Mouse (Mus musculus) layer of hippocampus, adult 9-11 months (tissue): ENCODE data around the gene Eml3.

Experiments used
- DNase-seq: peaks from one replicate; pipeline ENCODE4 v3.0.0; 2022

Gene Eml3

GRCm38 (mm10) chr19:8919000-8919399 is 10.4 kb upstream of the Eml3 start:
- DNase-seq, result no peak

- DNase-seq, result no peak
Observed at GRCm38 (mm10) chr19:8919684-8920072, 9.7 kb upstream of the Eml3 start.

DNA sequence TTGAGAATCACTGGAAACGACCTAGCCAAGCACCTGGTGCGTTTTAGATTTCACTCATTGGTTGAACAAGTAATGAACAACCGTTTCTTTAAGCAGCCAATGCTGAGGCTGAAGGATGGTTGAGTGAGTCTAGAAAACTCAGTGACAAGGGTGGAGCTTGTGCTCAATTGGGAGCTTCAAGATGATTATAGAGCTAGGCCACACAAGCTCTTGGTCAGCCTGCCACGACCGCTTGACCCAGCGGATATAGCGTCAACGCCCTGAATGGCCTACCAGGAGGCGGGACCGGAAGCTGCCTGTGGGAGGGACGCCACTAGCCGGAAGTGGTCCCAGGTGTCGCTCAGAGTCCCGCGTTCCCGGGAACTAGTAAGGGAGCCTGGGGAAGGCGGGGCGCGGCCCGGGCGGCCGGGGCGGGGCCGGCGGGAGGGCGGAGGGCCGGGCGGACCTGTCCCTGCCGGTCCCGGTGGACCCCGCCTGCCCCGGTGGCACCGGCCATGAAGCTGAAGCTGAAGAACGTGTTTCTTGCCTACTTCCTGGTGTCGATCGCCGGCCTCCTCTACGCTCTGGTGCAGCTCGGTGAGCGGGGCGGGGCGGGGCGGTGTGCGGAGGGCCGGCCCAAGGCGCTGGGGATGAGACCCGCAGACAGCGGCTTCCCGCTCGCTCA is 9.1 kb upstream of the Eml3 start, which contains the start of gene B3gat3:
TSS of gene B3gat3 (plus strand) at position 302 of the 664 bp plus-strand sequence.
- peak; percentile 96 for DNase-seq

DNA sequence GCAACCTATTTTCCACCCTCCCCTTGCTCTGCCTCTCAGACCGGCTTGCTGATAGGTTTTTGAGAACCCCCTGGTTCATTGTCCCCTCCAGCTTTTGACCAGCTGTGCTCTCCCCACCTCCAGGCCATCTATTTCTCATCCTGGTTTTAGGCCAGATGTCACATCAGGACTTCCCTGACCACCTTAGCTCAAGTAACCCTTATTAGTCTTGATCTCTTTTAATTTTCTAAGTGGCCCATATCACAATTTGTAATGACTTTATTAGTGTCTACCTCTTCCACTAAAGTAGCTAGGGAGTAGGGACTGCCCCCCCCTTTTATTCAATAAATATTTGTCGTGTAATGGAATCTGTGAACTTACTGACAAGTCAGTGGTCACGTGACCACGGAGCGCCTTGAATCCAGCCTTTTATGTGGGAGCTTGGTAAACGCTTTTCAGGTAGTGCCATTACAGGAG is 8.5 kb upstream of the Eml3 start:
- no peak for DNase-seq

GRCm38 (mm10) chr19:8921741-8922140 is 7.6 kb upstream of the Eml3 start:
- no peak for DNase-seq

- no peak for DNase-seq
Observed at GRCm38 (mm10) chr19:8926766-8927165, 2.6 kb upstream of the Eml3 start.

GRCm38 (mm10) chr19:8927891-8928525 is 1.3 kb upstream of the Eml3 start:
- DNase-seq, result no peak

DNA sequence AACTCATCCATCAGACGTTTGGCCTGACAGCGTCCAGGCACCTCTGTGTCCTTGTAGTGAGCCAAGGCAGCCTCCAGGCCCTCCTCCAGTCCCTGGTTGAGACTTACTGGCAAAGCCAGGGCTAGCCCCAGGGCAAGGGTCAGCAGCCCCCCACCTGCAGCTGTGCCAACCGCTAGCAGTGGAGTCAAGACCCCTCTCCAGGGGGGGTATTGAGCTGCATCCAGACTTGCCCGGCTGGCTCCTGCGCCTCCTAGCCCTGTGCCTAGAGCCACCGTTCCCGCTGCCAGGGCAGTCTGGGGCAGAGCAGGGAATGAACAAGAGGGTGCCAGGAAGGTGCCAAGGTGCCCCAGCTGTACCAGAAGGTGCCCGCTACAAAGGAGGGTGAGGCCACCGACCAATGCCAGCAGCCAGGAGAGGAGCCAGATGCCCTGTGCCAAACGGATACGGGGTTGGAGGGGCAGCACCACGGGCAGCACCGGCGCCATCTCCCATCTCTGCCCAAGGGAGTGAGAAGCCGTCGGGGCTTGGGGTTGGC is 596 bp upstream of the Eml3 start:
- no peak for DNase-seq

DNA sequence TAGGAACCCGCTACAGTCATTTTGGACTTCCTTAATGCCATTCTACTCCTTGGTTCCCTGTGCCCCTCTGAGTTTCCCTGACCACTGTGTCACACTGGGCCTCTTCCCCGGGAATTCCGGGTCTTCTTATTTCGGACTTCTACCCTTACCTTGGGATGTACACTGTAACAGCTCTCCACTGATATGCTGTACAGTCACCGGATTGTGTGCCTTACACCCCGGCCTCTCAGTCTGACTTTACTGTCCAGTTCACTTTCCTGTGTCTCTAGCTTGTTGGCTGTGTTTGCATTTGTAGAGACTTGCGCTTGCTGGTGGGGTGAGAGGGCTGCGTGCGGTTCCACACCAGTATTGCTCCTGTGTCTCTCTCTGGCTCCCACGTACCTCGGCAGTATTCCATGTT is 765 bp downstream of the Eml3 start:
- no peak for DNase-seq

DNA sequence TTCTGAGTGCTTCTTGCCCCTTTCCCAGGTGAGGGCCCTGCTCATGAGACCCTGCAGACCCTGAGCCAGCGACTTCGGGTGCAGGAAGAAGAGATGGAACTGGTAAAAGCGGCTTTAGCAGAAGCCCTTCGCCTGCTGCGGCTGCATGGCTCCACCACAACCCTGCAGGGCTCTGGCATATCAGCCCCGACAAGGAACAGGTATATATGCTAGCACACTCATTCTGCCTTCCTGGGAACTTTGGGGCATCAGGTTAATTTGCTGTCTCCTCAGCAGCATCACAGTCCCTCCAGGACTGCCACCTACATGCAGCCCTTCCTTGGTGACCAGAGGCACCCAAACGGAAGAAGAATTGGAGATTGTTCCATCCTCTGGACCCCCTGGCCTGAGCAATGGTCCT is 1.4 kb downstream of the Eml3 start:
- DNase-seq, result no peak

DNA sequence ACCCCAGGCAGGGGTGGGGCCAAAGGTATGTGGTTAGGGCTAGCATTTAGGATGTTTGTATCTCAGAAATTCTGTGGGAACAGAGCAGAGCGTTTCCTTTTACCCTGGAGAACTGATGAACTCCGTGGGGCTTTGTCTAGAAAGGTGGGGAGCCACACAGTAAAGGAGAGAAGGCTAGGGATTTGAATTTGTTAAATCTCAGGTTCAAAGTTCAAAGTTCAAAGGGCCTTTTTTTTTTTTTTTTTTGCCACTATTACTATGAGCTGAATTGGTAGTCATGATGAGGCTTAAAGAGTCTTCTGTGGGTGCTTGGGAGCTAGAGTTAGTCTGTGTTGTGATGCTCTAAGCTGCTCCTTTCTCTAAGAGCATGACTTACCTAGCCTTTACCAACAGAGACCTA is 7.4 kb downstream of the Eml3 start:
- DNase-seq, result no peak

- no peak for DNase-seq
Observed at GRCm38 (mm10) chr19:8940526-8941133, 11.3 kb downstream of the Eml3 start.

DNA sequence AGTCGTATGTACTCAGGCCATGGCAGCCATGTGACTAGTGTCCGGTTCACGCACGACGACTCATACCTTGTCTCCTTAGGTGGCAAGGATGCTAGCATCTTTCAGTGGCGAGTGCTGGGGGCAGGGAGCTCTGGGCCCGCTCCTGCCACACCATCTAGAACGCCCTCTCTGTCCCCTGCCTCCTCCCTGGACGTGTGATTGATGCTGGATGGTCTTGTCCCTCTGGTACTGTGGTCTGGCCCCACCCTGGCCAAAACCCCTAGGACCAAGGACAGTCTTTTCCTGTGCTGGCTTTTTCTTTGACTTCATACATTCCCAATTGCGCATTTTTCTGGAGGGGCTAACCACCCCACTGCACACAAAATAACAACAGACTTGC is 11.8 kb downstream of the Eml3 start:
- no peak for DNase-seq

DNA sequence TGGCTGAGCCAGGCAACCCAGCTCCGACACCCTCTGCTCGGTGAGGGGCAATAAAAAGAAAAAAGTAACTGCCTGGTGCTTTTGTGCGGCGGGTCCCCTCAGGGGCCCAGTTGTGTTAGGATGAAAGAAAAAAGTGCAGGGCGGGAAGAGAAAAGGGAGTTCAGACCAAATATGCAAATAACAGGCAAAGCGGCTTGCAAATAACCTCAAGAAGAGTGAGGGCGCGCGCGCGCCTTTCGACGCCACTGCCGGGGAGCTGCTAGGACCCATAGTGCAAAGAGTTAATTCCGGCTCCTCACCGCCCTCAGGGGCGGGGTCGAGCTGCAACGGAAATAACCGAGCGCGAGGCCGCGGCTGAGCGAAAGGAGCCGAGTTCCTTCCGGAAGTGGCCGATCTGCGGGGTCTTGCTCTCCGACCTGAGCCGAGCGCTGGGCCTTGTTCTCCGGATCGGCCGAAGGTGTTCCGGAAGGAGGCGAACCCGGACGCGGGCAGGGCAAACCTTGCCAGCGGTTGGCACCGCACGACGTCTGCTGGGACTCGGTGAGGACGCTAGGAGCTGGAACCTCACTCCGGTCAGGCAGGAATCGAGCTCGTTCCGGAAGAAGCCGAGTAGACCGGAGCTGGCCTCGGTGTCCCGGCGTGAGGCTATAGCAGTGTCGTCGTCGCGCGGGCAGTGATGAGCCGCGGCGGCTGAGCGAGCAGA is 12.3 kb downstream of the Eml3 start, which contains the start of gene Mta2:
TSS of gene Mta2 (plus strand) at position 361 of the 703 bp plus-strand sequence.
- peak; percentile 93 for DNase-seq

DNA sequence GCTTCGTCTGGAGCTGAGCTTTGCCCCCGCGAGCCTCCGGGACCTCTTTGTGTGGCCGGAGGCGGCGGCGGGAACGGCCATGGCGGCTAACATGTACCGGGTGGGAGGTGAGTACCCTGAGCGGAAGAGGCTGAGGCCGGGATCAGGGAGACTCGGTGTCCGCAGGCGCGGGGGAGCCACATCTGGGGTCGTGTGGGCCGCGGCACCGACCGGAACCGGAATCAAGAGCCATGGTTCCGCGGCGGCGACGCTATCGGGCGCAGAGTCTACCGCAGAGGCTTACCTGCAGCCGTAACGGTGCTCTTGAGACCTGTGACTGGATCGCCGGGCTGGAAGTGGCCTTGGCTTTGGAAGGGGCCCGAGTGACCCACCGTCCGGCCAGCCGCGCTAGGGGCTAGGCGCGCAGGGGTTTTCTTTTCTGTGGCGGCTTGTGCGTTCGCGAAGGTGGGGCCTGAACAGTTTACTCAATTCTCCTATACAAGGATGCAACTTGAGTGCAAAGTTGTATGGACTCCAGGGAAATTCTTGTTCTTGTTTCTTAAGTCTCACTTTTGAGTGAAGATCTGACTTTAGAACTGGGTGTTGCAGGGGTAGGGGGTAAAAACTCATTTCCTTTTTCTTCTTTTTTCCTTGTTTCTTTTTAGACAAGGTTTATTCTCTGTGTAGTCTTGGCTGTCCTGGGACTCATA is 13.1 kb downstream of the Eml3 start:
- peak; percentile 48 for DNase-seq

DNA sequence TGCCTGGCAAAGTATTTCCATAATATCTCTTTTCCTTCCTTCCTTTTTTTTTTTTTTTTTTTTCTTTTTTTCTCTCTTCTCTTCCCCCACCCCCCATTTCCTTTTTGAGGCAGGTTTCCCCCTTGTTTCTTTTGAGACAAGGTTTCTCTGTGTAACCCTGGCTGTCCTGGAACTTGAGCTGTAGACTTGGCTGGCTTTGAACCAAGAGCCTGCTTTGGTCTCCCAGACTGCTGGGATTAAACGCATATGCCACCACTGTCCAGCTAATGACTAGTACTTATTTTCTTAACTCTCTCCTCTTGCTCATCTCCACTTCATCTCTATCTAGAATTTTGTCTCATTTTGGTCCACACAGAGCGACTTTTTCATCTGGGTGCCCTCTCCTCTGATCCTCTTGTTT is 13.7 kb downstream of the Eml3 start:
- DNase-seq, result no peak

- no peak for DNase-seq
Observed at GRCm38 (mm10) chr19:8944062-8944461, 14.7 kb downstream of the Eml3 start.

DNA sequence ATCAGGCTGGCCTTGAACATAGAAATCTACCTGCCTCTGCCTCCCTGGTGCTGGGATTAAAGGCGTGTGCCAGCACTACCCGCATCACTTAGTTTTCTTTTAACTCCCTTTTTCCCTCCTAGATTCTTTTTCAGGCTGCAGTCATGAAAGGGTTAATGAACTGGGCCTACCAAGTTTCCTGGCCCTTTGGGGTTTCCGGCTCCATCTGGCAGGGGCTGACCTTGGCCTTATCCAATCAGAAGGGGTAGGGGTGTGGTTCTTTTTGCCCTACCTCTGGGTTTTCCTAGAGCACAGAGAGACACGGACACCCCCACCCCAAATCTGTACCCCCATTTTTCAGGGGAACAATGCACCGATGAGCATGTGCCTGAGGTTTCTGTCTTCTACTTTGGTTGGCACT is 15.4 kb downstream of the Eml3 start:
- DNase-seq, result no peak

GRCm38 (mm10) chr19:8945251-8945650 is 15.9 kb downstream of the Eml3 start:
- DNase-seq, result no peak

DNA sequence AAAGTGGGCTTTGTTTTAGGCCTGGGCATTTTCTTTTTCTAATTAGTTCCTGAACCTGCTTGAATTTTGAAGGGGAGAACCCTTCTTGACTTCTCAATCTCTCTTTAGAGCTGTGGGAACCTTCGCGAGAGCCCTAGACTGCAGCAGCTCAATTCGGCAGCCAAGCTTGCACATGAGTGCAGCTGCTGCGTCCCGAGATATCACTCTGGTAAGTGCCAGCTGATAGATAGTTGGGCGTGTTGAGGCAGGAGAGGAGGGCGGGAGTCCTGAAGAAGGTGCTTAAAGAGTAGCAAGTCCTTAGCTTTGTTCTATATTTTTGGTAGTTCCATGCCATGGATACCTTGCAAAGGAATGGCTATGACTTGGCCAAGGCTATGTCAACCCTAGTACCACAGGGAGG is 17.6 kb downstream of the Eml3 start:
- no peak for DNase-seq

GRCm38 (mm10) chr19:8950190-8950589 is 20.8 kb downstream of the Eml3 start:
- DNase-seq, result no peak

DNA sequence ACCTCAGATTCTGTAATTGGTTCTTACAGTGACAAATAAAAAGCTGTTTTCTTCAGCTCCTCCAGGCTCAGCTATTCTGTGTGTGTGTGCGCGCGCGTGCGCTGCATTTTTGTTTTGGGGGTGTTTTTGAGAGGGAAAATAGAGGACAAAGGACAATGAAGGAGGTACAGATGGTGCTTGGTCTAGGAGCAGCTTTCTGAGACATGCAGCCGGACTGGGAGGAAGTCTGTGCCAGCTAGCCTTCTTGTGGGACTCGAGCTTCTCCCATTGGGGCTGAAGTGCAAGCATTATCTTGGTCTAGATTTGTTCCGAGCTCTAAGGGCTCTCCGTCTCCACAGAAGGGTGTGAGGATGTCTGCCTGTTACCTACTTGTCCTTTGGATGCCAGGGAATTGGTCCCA is 22.9 kb downstream of the Eml3 start:
- DNase-seq, result no peak
